Mouse (Mus musculus) hematopoietic stem cell, adult 5-6 weeks (primary cell): ENCODE results near the gene Mrps16. TPM values are rescaled to one million over a fixed set of nuclear protein-coding genes. Genes with fewer than 3 reads are reported as not detected.

ENCODE experiments used
- ATAC-seq, 2 experiments: fragments of 125-278 bp in 1 of 2; replicated peaks in 1 of 2; 2 replicates each; pipeline ENCODE4 v1.8.0; 2016 to 2017; ENCODE audit warnings: inconsistent platforms in 2 of 2, mild to moderate bottlenecking in 2 of 2, moderate number of reproducible peaks in 2 of 2, low read depth in 1 of 2, moderate TSS enrichment in 1 of 2; ENCODE audit not compliant: low FRiP score in 2 of 2, poor library complexity in 2 of 2, severe bottlenecking in 2 of 2, insufficient read depth in 1 of 2, low TSS enrichment in 1 of 2
- total RNA-seq: library from RNA; stranded (forward); fragments of 172-1452, 232-1000 nt; gene quantifications from 2 replicates; pipeline ENCODE4 v1.2.3, GENCODE M21; 2017

The Mrps16 gene
- total RNA-seq = 28.2 and 43.8 TPM in 2 replicates

- ATAC-seq = peak; percentile 96 to 97
Observed at GRCm38 (mm10) chr14:20393205-20393913, at the start of gene Mrps16. Gene Mrps16, minus strand, starts transcription at chr14:20393634.

- ATAC-seq = no peak
Observed at GRCm38 (mm10) chr14:20442252-20442651, 48.8 kb upstream of the Mrps16 start.

- no peak for ATAC-seq
Observed at GRCm38 (mm10) chr14:20436976-20437375, 43.5 kb upstream of the Mrps16 start.

GRCm38 (mm10) chr14:20432420-20432819 is 39.0 kb upstream of the Mrps16 start:
- no peak for ATAC-seq

- no peak for ATAC-seq
Observed at GRCm38 (mm10) chr14:20431726-20432125, 38.3 kb upstream of the Mrps16 start.

GRCm38 (mm10) chr14:20429833-20430232 is 36.4 kb upstream of the Mrps16 start:
- no peak for ATAC-seq

- no peak for ATAC-seq
Observed at GRCm38 (mm10) chr14:20428593-20428992, 35.2 kb upstream of the Mrps16 start.

GRCm38 (mm10) chr14:20423046-20423445 is 29.6 kb upstream of the Mrps16 start:
- ATAC-seq = no peak

- ATAC-seq = peak; percentile 76 to 77
Observed at GRCm38 (mm10) chr14:20422257-20422656, 28.8 kb upstream of the Mrps16 start.

- peak; percentile 82 to 84 for ATAC-seq
Observed at GRCm38 (mm10) chr14:20400071-20400470, 6.6 kb upstream of the Mrps16 start.

GRCm38 (mm10) chr14:20398864-20399263 is 5.4 kb upstream of the Mrps16 start:
- ATAC-seq = peak in 1 of 2 experiments; percentile 42; a peak in 1 of 4 replicates

- no peak for ATAC-seq
Observed at GRCm38 (mm10) chr14:20397220-20397619, 3.8 kb upstream of the Mrps16 start.

GRCm38 (mm10) chr14:20392326-20392725 is 1.1 kb downstream of the Mrps16 start:
- no peak for ATAC-seq

GRCm38 (mm10) chr14:20389446-20390079 is 3.9 kb downstream of the Mrps16 start:
- ATAC-seq = no peak

- ATAC-seq = peak; percentile 68 to 71
Observed at GRCm38 (mm10) chr14:20388441-20389129, 4.8 kb downstream of the Mrps16 start, which contains the start of gene Dnajc9. Gene Dnajc9, minus strand, starts transcription at chr14:20388910.

- peak in 1 of 2 experiments; percentile 53; a peak in 2 of 4 replicates for ATAC-seq
Observed at GRCm38 (mm10) chr14:20379753-20380430, 13.5 kb downstream of the Mrps16 start.

- ATAC-seq = 0 out of 4 replicates have a peak, but pooled peaks of 1 of the 2 experiments have one; percentile 23
Observed at GRCm38 (mm10) chr14:20379087-20379640, 14.3 kb downstream of the Mrps16 start.
